In genomic region chr14:106763089-106763605, GRCm38 (mm10) we compare ENCODE assay signal across 29 mouse cellular contexts.
DNase-seq lines count a peak whose midpoint lies in the region; ATAC-seq and TF ChIP-seq lines count a peak whose summit lies in the region.
"Had no signal": no experiment of that assay in that cellular context is flagged by ENCODE, and none has a peak within 500 bp of the region (broad histone marks: within the 10 kb centered on the region; RNA-seq: fewer than 3 reads in every experiment).

No protein-coding gene starts in this region.

- no peak for TF ChIP-seq CTCF in hindbrain, postnatal 0 days (IDR thresholded peaks at IDR 0.05; ENCODE audit: low read depth)
- no peak for TF ChIP-seq CTCF in midbrain, postnatal 0 days (IDR thresholded peaks at IDR 0.05)
- no peak for TF ChIP-seq CTCF in MEL (IDR thresholded peaks at IDR 0.05 in 2 of 3, conservative IDR thresholded peaks at IDR 0.05 in 1 of 3; ENCODE audit: control insufficient read depth in 1 of 3, insufficient read depth in 1 of 3, low read depth in 2 of 3, low read length in 3 of 3, poor library complexity in 1 of 3, severe bottlenecking in 1 of 3)

- H3K36me3 ChIP-seq in hindbrain, postnatal 0 days (ENCODE audit: insufficient read depth, low read length) = no peaks in the 10 kb centered on the region
- H3K36me3 ChIP-seq in hindbrain, embryonic 12.5 days = no peaks in the 10 kb centered on the region
- H3K36me3 ChIP-seq in midbrain, postnatal 0 days (ENCODE audit: insufficient read depth, low read length) = no peaks in the 10 kb centered on the region
- H3K36me3 ChIP-seq in midbrain, embryonic 16.5 days (ENCODE audit: control insufficient read depth, insufficient read depth, low read length) = no peaks in the 10 kb centered on the region
- peaks cover 0 to 10% of the 10 kb centered on the region in 2 experiments; a peak in 2 of 4 replicates for H3K36me3 ChIP-seq in MEL (ENCODE audit: control insufficient read depth in 1 of 2, insufficient read depth in 2 of 2, low read length in 2 of 2)
- H3K36me3 ChIP-seq in heart, embryonic 11.5 days (ENCODE audit: control insufficient read depth, insufficient read depth, low read length) = no peaks in the 10 kb centered on the region
- H3K36me3 ChIP-seq: embryonic facial prominence, embryonic 13.5 days; embryonic facial prominence, embryonic 15.5 days; forebrain, embryonic 10.5 days; forebrain, embryonic 12.5 days; forebrain, embryonic 15.5 days; G1E had no signal

- no peaks in the 10 kb centered on the region for H3K4me1 ChIP-seq in hindbrain, postnatal 0 days (ENCODE audit: insufficient read depth, low read length)
- no peaks in the 10 kb centered on the region for H3K4me1 ChIP-seq in hindbrain, embryonic 12.5 days
- no peaks in the 10 kb centered on the region for H3K4me1 ChIP-seq in midbrain, postnatal 0 days (ENCODE audit: insufficient read depth, low read length)
- H3K4me1 ChIP-seq in midbrain, embryonic 16.5 days (ENCODE audit: control insufficient read depth, insufficient read depth, low read length) = no peaks in the 10 kb centered on the region
- H3K4me1 ChIP-seq in MEL (ENCODE audit: control insufficient read depth in 1 of 2, insufficient read depth in 2 of 2, low read length in 2 of 2) = peaks cover 6 to 10% of the 10 kb centered on the region in 2 experiments
- H3K4me1 ChIP-seq in heart, embryonic 11.5 days (ENCODE audit: control insufficient read depth, insufficient read depth, low read length) = no peaks in the 10 kb centered on the region
- H3K4me1 ChIP-seq: embryonic facial prominence, embryonic 13.5 days; embryonic facial prominence, embryonic 15.5 days; forebrain, embryonic 10.5 days; forebrain, embryonic 12.5 days; forebrain, embryonic 15.5 days had no signal

- no peak overlapping the region for H3K9ac ChIP-seq in hindbrain, postnatal 0 days (replicated peaks; ENCODE audit: low read length)
- H3K9ac ChIP-seq in hindbrain, embryonic 12.5 days = no peak overlapping the region
- H3K9ac ChIP-seq in midbrain, postnatal 0 days (replicated peaks; ENCODE audit: low read length, poor library complexity, severe bottlenecking) = no peak overlapping the region
- no peak overlapping the region for H3K9ac ChIP-seq in midbrain, embryonic 16.5 days (ENCODE audit: low read depth, low read length)
- no peak overlapping the region for H3K9ac ChIP-seq in MEL (ENCODE audit: control insufficient read depth, low read depth, low read length, poor library complexity, severe bottlenecking)
- H3K9ac ChIP-seq in heart, embryonic 11.5 days (ENCODE audit: low read depth, low read length) = no peak overlapping the region
- H3K9ac ChIP-seq: embryonic facial prominence, embryonic 13.5 days; embryonic facial prominence, embryonic 15.5 days; forebrain, embryonic 12.5 days; forebrain, embryonic 15.5 days had no signal

- H3K9me3 ChIP-seq in hindbrain, postnatal 0 days (ENCODE audit: low read length) = no peaks in the 10 kb centered on the region
- H3K9me3 ChIP-seq in hindbrain, embryonic 12.5 days (replicated peaks) = no peaks in the 10 kb centered on the region
- no peaks in the 10 kb centered on the region for H3K9me3 ChIP-seq in midbrain, postnatal 0 days (ENCODE audit: low read length)
- H3K9me3 ChIP-seq in midbrain, embryonic 16.5 days (replicated peaks; ENCODE audit: control insufficient read depth, low read length, poor library complexity, severe bottlenecking) = no peaks in the 10 kb centered on the region
- H3K9me3 ChIP-seq in MEL (replicated peaks; ENCODE audit: insufficient read depth, low read length) = no peaks in the 10 kb centered on the region
- H3K9me3 ChIP-seq in heart, embryonic 11.5 days (replicated peaks; ENCODE audit: control insufficient read depth, low read length) = no peaks in the 10 kb centered on the region
- H3K9me3 ChIP-seq: embryonic facial prominence, embryonic 13.5 days; embryonic facial prominence, embryonic 15.5 days; forebrain, embryonic 10.5 days; forebrain, embryonic 12.5 days; forebrain, embryonic 15.5 days had no signal

- TF ChIP-seq RAD21 in MEL (IDR thresholded peaks at IDR 0.05; ENCODE audit: low read depth, low read length) = no peak

- no peak for TF ChIP-seq POLR2A in MEL (IDR thresholded peaks at IDR 0.05; ENCODE audit: control insufficient read depth in 1 of 2, insufficient read depth in 1 of 2, low read depth in 1 of 2, low read length in 2 of 2, poor library complexity in 1 of 2)

- peak; percentile 93 to 96 for TF ChIP-seq EP300 in MEL (IDR thresholded peaks at IDR 0.05; ENCODE audit: low read depth in 1 of 2, low read length in 2 of 2)

- no peak overlapping the region for H3K4me3 ChIP-seq in hindbrain, postnatal 0 days (ENCODE audit: low read length)
- no peak overlapping the region for H3K4me3 ChIP-seq in hindbrain, embryonic 12.5 days
- no peak overlapping the region for H3K4me3 ChIP-seq in midbrain, postnatal 0 days (ENCODE audit: low read depth, low read length)
- H3K4me3 ChIP-seq in midbrain, embryonic 16.5 days (ENCODE audit: low read depth, low read length) = no peak overlapping the region
- H3K4me3 ChIP-seq in MEL (ENCODE audit: control insufficient read depth in 1 of 2, insufficient read depth in 1 of 2, low read depth in 2 of 2, low read length in 2 of 2) = no peak overlapping the region
- no peak overlapping the region for H3K4me3 ChIP-seq in heart, embryonic 11.5 days (ENCODE audit: low read depth, low read length)
- H3K4me3 ChIP-seq: embryonic facial prominence, embryonic 13.5 days; embryonic facial prominence, embryonic 15.5 days; erythroblast, embryonic 14.5 days; forebrain, embryonic 10.5 days; forebrain, embryonic 12.5 days; forebrain, embryonic 15.5 days had no signal

- DNase-seq in hindbrain, postnatal 0 days (ENCODE audit: low spot score) = peak; percentile 8
- DNase-seq in midbrain, postnatal 0 days (ENCODE audit: low spot score) = peak; percentile 26
- DNase-seq in MEL (ENCODE audit: low read depth, low spot score) = peak; percentile 78
- peak; percentile 26 for DNase-seq in brain, adult 2 months (ENCODE audit: low read depth, low spot score)
- no peak for DNase-seq in left cerebral cortex, adult 11 months (ENCODE audit: low spot score)
- DNase-seq: adrenal gland, adult 8-10 months; adrenal gland, postnatal 14 days; adrenal gland, postnatal 36 days; B cell, adult 2 months; cerebellum, adult 11 months; cerebellum, adult 18-20 months; cerebellum, adult 8-10 months; cerebellum, adult 9-11 months; cerebellum, postnatal 36 days; embryo, embryonic 11 days had no signal

- no peak overlapping the region for H3K4me2 ChIP-seq in hindbrain, postnatal 0 days (ENCODE audit: low read depth, low read length)
- H3K4me2 ChIP-seq in hindbrain, embryonic 12.5 days (replicated peaks) = no peak overlapping the region
- H3K4me2 ChIP-seq in midbrain, postnatal 0 days (ENCODE audit: low read depth, low read length, poor library complexity, severe bottlenecking) = no peak overlapping the region
- no peak overlapping the region for H3K4me2 ChIP-seq in midbrain, embryonic 16.5 days (ENCODE audit: low read length)
- H3K4me2 ChIP-seq in heart, embryonic 11.5 days = no peak overlapping the region
- H3K4me2 ChIP-seq: embryonic facial prominence, embryonic 13.5 days; embryonic facial prominence, embryonic 15.5 days; forebrain, embryonic 12.5 days; forebrain, embryonic 15.5 days had no signal

- ATAC-seq in hindbrain, postnatal 0 days = no peak
- no peak for ATAC-seq in hindbrain, embryonic 12.5 days (ENCODE audit: low FRiP score)
- no peak for ATAC-seq in midbrain, postnatal 0 days (ENCODE audit: low FRiP score)
- ATAC-seq in midbrain, embryonic 16.5 days = no peak
- no peak for ATAC-seq in heart, embryonic 11.5 days (replicated peaks; ENCODE audit: insufficient number of reproducible peaks, low FRiP score, low TSS enrichment)
- ATAC-seq: activated CD4-positive, CD25-positive, alpha-beta regulatory T cell, adult 4 months; CD4-positive, CD25-positive, alpha-beta regulatory T cell, adult 4 months; forebrain, embryonic 15.5 days; Patski had no signal

- 70% methylated on average over 2 of the region's 2 CpGs for WGBS in hindbrain, postnatal 0 days
- 86% methylated on average over 2 of the region's 2 CpGs for WGBS in hindbrain, embryonic 12.5 days
- WGBS in midbrain, postnatal 0 days = 73% methylated on average over 2 of the region's 2 CpGs
- 73% methylated on average over 2 of the region's 2 CpGs for WGBS in midbrain, embryonic 16.5 days
- WGBS in heart, embryonic 11.5 days (ENCODE audit: insufficient replicate concordance) = 74% methylated on average over 2 of the region's 2 CpGs

- H3K79me2 ChIP-seq in MEL (ENCODE audit: control insufficient read depth, insufficient read depth, low read length, poor library complexity) = no peaks in the 10 kb centered on the region

- H3K27me3 ChIP-seq in hindbrain, postnatal 0 days (ENCODE audit: insufficient read depth, low read length) = no peaks in the 10 kb centered on the region
- H3K27me3 ChIP-seq in hindbrain, embryonic 12.5 days = no peaks in the 10 kb centered on the region
- H3K27me3 ChIP-seq in midbrain, postnatal 0 days (ENCODE audit: insufficient read depth, low read length) = no peaks in the 10 kb centered on the region
- no peaks in the 10 kb centered on the region for H3K27me3 ChIP-seq in midbrain, embryonic 16.5 days (ENCODE audit: control insufficient read depth, insufficient read depth, low read depth, low read length)
- H3K27me3 ChIP-seq in MEL (ENCODE audit: control insufficient read depth in 1 of 2, insufficient read depth in 2 of 2, low read length in 2 of 2) = no peaks in the 10 kb centered on the region
- no peaks in the 10 kb centered on the region for H3K27me3 ChIP-seq in heart, embryonic 11.5 days (ENCODE audit: control insufficient read depth, insufficient read depth, low read length)
- H3K27me3 ChIP-seq: CH12.LX; embryonic facial prominence, embryonic 13.5 days; embryonic facial prominence, embryonic 15.5 days; forebrain, embryonic 12.5 days; forebrain, embryonic 15.5 days; Patski had no signal

- H3K27ac ChIP-seq in hindbrain, postnatal 0 days = no peak overlapping the region
- H3K27ac ChIP-seq in hindbrain, embryonic 12.5 days = no peak overlapping the region
- no peak overlapping the region for H3K27ac ChIP-seq in midbrain, postnatal 0 days (ENCODE audit: low read depth, low read length)
- no peak overlapping the region for H3K27ac ChIP-seq in midbrain, embryonic 16.5 days (ENCODE audit: low read length)
- peak overlapping the region; percentile 2; the same call in 1 of the 2 replicates for H3K27ac ChIP-seq in MEL (ENCODE audit: control insufficient read depth, low read depth, low read length)
- no peak overlapping the region for H3K27ac ChIP-seq in heart, embryonic 11.5 days (ENCODE audit: low read depth, low read length)
- H3K27ac ChIP-seq: embryonic facial prominence, embryonic 13.5 days; embryonic facial prominence, embryonic 15.5 days; forebrain, embryonic 10.5 days; forebrain, embryonic 12.5 days; forebrain, embryonic 15.5 days had no signal

TF ChIP-seq in MEL, 35 proteins besides CTCF, POLR2A, EP300 and RAD21 (continues in another document):
- TF ChIP-seq RCOR1 (IDR thresholded peaks at IDR 0.05; ENCODE audit: low read depth, low read length) = peak; percentile 93
- peak; percentile 87 for TF ChIP-seq ETS1 (IDR thresholded peaks at IDR 0.05; ENCODE audit: low read depth, low read length)
- TF ChIP-seq TAL1 (IDR thresholded peaks at IDR 0.05; ENCODE audit: low read length) = peak; percentile 41
- peak; percentile 76 for TF ChIP-seq ZNF384 (IDR thresholded peaks at IDR 0.05; ENCODE audit: low read depth, low read length)
- TF ChIP-seq NELFE (IDR thresholded peaks at IDR 0.05; ENCODE audit: low read depth, low read length) = no peak
